Mouse (Mus musculus) kidney, adult 11 months (tissue): ENCODE measurements at regions not wholly inside any gene's neighbourhood (a gene's known extent, or its start where the extent isn't known, plus 50 kb on each side); places are given as distances from the start of the nearest gene placed in this dataset.

Experiments used
- DNase-seq: peaks from one replicate; pipeline ENCODE4 v3.0.0; 2022

- DNase-seq = no peak
These were observed 58.8 kb downstream of the 1700009N14Rik start for GRCm38 (mm10) chr4:39508866-39509265.

GRCm38 (mm10) chr4:39527492-39527891, 77.4 kb downstream of the 1700009N14Rik start:
- no peak for DNase-seq

GRCm38 (mm10) chr4:39528661-39529060, 78.6 kb downstream of the 1700009N14Rik start:
- DNase-seq = no peak

GRCm38 (mm10) chr4:39556101-39556763, 106.1 kb downstream of the 1700009N14Rik start:
- no peak for DNase-seq

- no peak for DNase-seq
These were observed 147.3 kb downstream of the 1700009N14Rik start for GRCm38 (mm10) chr4:39597426-39597825.

GRCm38 (mm10) chr4:39605046-39605445, 155.0 kb downstream of the 1700009N14Rik start:
- DNase-seq = no peak

- DNase-seq = no peak
These were observed 194.0 kb downstream of the 1700009N14Rik start for GRCm38 (mm10) chr4:39644136-39644535.

GRCm38 (mm10) chr4:39644849-39645248, 194.8 kb downstream of the 1700009N14Rik start:
- DNase-seq = no peak

GRCm38 (mm10) chr4:39660538-39660937, 210.4 kb downstream of the 1700009N14Rik start:
- no peak for DNase-seq

- DNase-seq = no peak
These were observed 222.5 kb downstream of the 1700009N14Rik start for GRCm38 (mm10) chr4:39672609-39673008.

- DNase-seq = no peak
These were observed 245.1 kb downstream of the 1700009N14Rik start for GRCm38 (mm10) chr4:39695236-39695635.

GRCm38 (mm10) chr4:39697565-39697964, 247.5 kb downstream of the 1700009N14Rik start:
- peak; percentile 16 for DNase-seq

GRCm38 (mm10) chr4:39699347-39699746, 249.3 kb downstream of the 1700009N14Rik start:
- no peak for DNase-seq

GRCm38 (mm10) chr4:39717477-39717876, 267.4 kb downstream of the 1700009N14Rik start:
- no peak for DNase-seq

- DNase-seq = no peak
These were observed 268.6 kb downstream of the 1700009N14Rik start for GRCm38 (mm10) chr4:39718691-39719090.

- no peak for DNase-seq
These were observed 269.9 kb downstream of the 1700009N14Rik start for GRCm38 (mm10) chr4:39719951-39720350.

- no peak for DNase-seq
These were observed 271.4 kb downstream of the 1700009N14Rik start for GRCm38 (mm10) chr4:39721524-39721923.

GRCm38 (mm10) chr4:39765586-39765985, 315.5 kb downstream of the 1700009N14Rik start:
- no peak for DNase-seq

GRCm38 (mm10) chr4:39791096-39791495, 341.0 kb downstream of the 1700009N14Rik start:
- no peak for DNase-seq

- DNase-seq = no peak
These were observed 332.9 kb upstream of the Aco1 start for GRCm38 (mm10) chr4:39809950-39810349.

- no peak for DNase-seq
These were observed 330.1 kb upstream of the Aco1 start for GRCm38 (mm10) chr4:39812766-39813165.

GRCm38 (mm10) chr4:39815620-39816019, 327.3 kb upstream of the Aco1 start:
- no peak for DNase-seq

GRCm38 (mm10) chr4:39817675-39818074, 325.2 kb upstream of the Aco1 start:
- DNase-seq = no peak

GRCm38 (mm10) chr4:39833634-39834033, 309.2 kb upstream of the Aco1 start:
- no peak for DNase-seq
